Mouse (Mus musculus) limb, embryonic 11.5 days (tissue): Measurements from ENCODE around the gene Afap1. TPM values are rescaled to one million over a fixed set of nuclear protein-coding genes. Genes with fewer than 3 reads are reported as not detected.

Experiments used
- ATAC-seq: fragments of 200-750 bp; cut with Nextera tagmentation; 2 replicates; pipeline ENCODE4 v1.8.0; 2017; ENCODE audit warnings: low read depth; ENCODE audit not compliant: insufficient number of reproducible peaks, low FRiP score, low TSS enrichment
- DNase-seq: peaks from one replicate; pipeline ENCODE4 v3.0.0-alpha.2; 2015; ENCODE audit warnings: low spot score
- H3K27ac ChIP-seq: fragments of 300-500 bp; sonication (generic); replicated peaks from 2 replicates; pipeline ENCODE4 v1.5.1; 2014; ENCODE audit warnings: low read depth, mild to moderate bottlenecking, low read length
- H3K27me3 ChIP-seq: fragments of 300-500 bp; sonication (generic); 2 replicates; pipeline ENCODE4 v1.6.1; 2014; ENCODE audit warnings: mild to moderate bottlenecking, low read length, mixed read lengths; ENCODE audit not compliant: control insufficient read depth, insufficient read depth
- H3K36me3 ChIP-seq: fragments of 300-500 bp; sonication (generic); 2 replicates; pipeline ENCODE4 v1.6.1; 2014; ENCODE audit warnings: mild to moderate bottlenecking, low read length, moderate library complexity, mixed read lengths; ENCODE audit not compliant: control insufficient read depth, insufficient read depth
- H3K4me1 ChIP-seq: fragments of 300-500 bp; sonication (generic); 2 replicates; pipeline ENCODE4 v1.6.1; 2014; ENCODE audit warnings: low read length, mixed read lengths; ENCODE audit not compliant: control insufficient read depth, insufficient read depth
- H3K4me2 ChIP-seq: fragments of 300-500 bp; sonication (generic); 2 replicates; pipeline ENCODE4 v1.6.1; 2014; ENCODE audit warnings: low read depth, mild to moderate bottlenecking, moderate library complexity; ENCODE audit not compliant: severe bottlenecking
- H3K4me3 ChIP-seq: fragments of 300-500 bp; sonication (generic); 2 replicates; pipeline ENCODE4 v1.5.1; 2014; ENCODE audit warnings: low read depth, low read length
- H3K9ac ChIP-seq: fragments of 300-500 bp; sonication (generic); 2 replicates; pipeline ENCODE4 v1.6.1; 2014; ENCODE audit warnings: mild to moderate bottlenecking, low read length
- H3K9me3 ChIP-seq: fragments of 300-500 bp; sonication (generic); 2 replicates; pipeline ENCODE4 v1.6.1; 2016; ENCODE audit warnings: low read length; ENCODE audit not compliant: control insufficient read depth
- WGBS: fragments of 180-500 bp; shearing (Covaris S2); extraction: QIAGEN DNeasy Blood & Tissue Kit; methylation state at CpG from one replicate; pipeline ENCODE4 v1.1.7; 2014; 5-methylcytosine and 5-hydroxymethylcytosine counted together
- polyA plus RNA-seq: library from polyadenylated mRNA; unstranded; fragments of >200 nt; fragmentation: Nextera tagmentation; extraction: Ambion mirVana; gene quantifications from 2 replicates; pipeline ENCODE4 v1.2.1, GENCODE M21; 2014

Afap1 gene
- polyA plus RNA-seq, 1 experiment from 2014 or later, result 13.7 TPM

GRCm38 (mm10) chr5:35989986-35990735 lies 97.0 kb downstream of the Afap1 start:
- WGBS, result 87% methylated on average over 11 of the region's 11 CpGs
- H3K36me3 ChIP-seq, result no peaks in the 10 kb centered on the region
- ATAC-seq, result no peak

GRCm38 (mm10) chr5:36003797-36004196 lies 110.7 kb downstream of the Afap1 start:
- Histone ChIP-seq H3K4me3 (no peak overlapping the region), H3K27me3 (no peaks in the 10 kb centered on the region), H3K36me3 (peaks cover 2% of the 10 kb centered on the region; the same call in 1 of the 2 replicates), H3K4me1 (no peaks in the 10 kb centered on the region), H3K9ac (no peak overlapping the region), H3K27ac (no peak overlapping the region), H3K9me3 (no peaks in the 10 kb centered on the region), H3K4me2 (no peak overlapping the region)
- DNase-seq (no peak), ATAC-seq (no peak)
- 91% methylated on average over 10 of the region's 10 CpGs for WGBS

More at GRCm38 (mm10) chr5:35989986-35990735, 97.0 kb downstream of the Afap1 start:
- Histone ChIP-seq H3K4me2 (no peak overlapping the region), H3K4me1 (no peaks in the 10 kb centered on the region), H3K27ac (no peak overlapping the region), H3K27me3 (no peaks in the 10 kb centered on the region), H3K4me3 (no peak overlapping the region), H3K9ac (no peak overlapping the region), H3K9me3 (no peaks in the 10 kb centered on the region)
- no peak for DNase-seq

- Histone ChIP-seq H3K27me3 (no peaks in the 10 kb centered on the region), H3K4me1 (no peaks in the 10 kb centered on the region), H3K36me3 (peaks cover 2% of the 10 kb centered on the region; the same call in 1 of the 2 replicates), H3K9ac (no peak overlapping the region), H3K27ac (no peak overlapping the region), H3K4me2 (no peak overlapping the region), H3K4me3 (no peak overlapping the region), H3K9me3 (no peaks in the 10 kb centered on the region)
- DNase-seq (no peak), ATAC-seq (no peak)
- 82% methylated on average over 8 of the region's 8 CpGs for WGBS
Measured at GRCm38 (mm10) chr5:36006106-36006505, 113.0 kb downstream of the Afap1 start.

GRCm38 (mm10) chr5:36006586-36006985 lies 113.5 kb downstream of the Afap1 start:
- peaks cover 2% of the 10 kb centered on the region; the same call in 1 of the 2 replicates for H3K36me3 ChIP-seq

GRCm38 (mm10) chr5:36007649-36008048 lies 114.5 kb downstream of the Afap1 start:
- H3K27me3 ChIP-seq, result no peaks in the 10 kb centered on the region
- no peak for DNase-seq
- H3K27ac ChIP-seq, result no peak overlapping the region
- no peak for ATAC-seq
- 82% methylated on average over 10 of the region's 10 CpGs for WGBS
- no peak overlapping the region for H3K4me2 ChIP-seq
- peaks cover 2% of the 10 kb centered on the region; the same call in 1 of the 2 replicates for H3K36me3 ChIP-seq
- H3K4me3 ChIP-seq, result no peak overlapping the region
- H3K9me3 ChIP-seq, result no peaks in the 10 kb centered on the region
- no peak overlapping the region for H3K9ac ChIP-seq
- no peaks in the 10 kb centered on the region for H3K4me1 ChIP-seq

More at GRCm38 (mm10) chr5:36006586-36006985, 113.5 kb downstream of the Afap1 start:
- Histone ChIP-seq H3K4me2 (no peak overlapping the region), H3K4me3 (no peak overlapping the region), H3K27ac (no peak overlapping the region), H3K4me1 (no peaks in the 10 kb centered on the region), H3K9ac (no peak overlapping the region), H3K9me3 (no peaks in the 10 kb centered on the region), H3K27me3 (no peaks in the 10 kb centered on the region)
- 72% methylated on average over 5 of the region's 5 CpGs for WGBS
- no peak for DNase-seq
- ATAC-seq, result no peak

GRCm38 (mm10) chr5:36009405-36009804 lies 116.3 kb downstream of the Afap1 start:
- no peak for DNase-seq
- 87% methylated on average over 4 of the region's 4 CpGs for WGBS

GRCm38 (mm10) chr5:36018366-36018765 lies 125.2 kb downstream of the Afap1 start:
- no peak for ATAC-seq
- Histone ChIP-seq H3K9ac (no peak overlapping the region), H3K27ac (no peak overlapping the region), H3K36me3 (no peaks in the 10 kb centered on the region), H3K4me1 (no peaks in the 10 kb centered on the region), H3K27me3 (no peaks in the 10 kb centered on the region), H3K9me3 (no peaks in the 10 kb centered on the region), H3K4me2 (no peak overlapping the region), H3K4me3 (no peak overlapping the region)
- peak; percentile 48 for DNase-seq
- WGBS, result 76% methylated on average over 3 of the region's 3 CpGs

More at GRCm38 (mm10) chr5:36009405-36009804, 116.3 kb downstream of the Afap1 start:
- H3K36me3 ChIP-seq, result no peaks in the 10 kb centered on the region
- no peak overlapping the region for H3K4me3 ChIP-seq
- H3K4me2 ChIP-seq, result no peak overlapping the region
- no peaks in the 10 kb centered on the region for H3K9me3 ChIP-seq
- no peak overlapping the region for H3K9ac ChIP-seq
- H3K4me1 ChIP-seq, result no peaks in the 10 kb centered on the region
- no peak overlapping the region for H3K27ac ChIP-seq
- ATAC-seq, result no peak
- H3K27me3 ChIP-seq, result no peaks in the 10 kb centered on the region

- H3K4me2 ChIP-seq, result no peak overlapping the region
- no peak overlapping the region for H3K4me3 ChIP-seq
- H3K9ac ChIP-seq, result no peak overlapping the region
- no peak for DNase-seq
- H3K27me3 ChIP-seq, result no peaks in the 10 kb centered on the region
- WGBS, result 92% methylated on average over 3 of the region's 3 CpGs
- no peaks in the 10 kb centered on the region for H3K9me3 ChIP-seq
- ATAC-seq, result no peak
- no peaks in the 10 kb centered on the region for H3K36me3 ChIP-seq
- H3K27ac ChIP-seq, result no peak overlapping the region
- no peaks in the 10 kb centered on the region for H3K4me1 ChIP-seq
Measured at GRCm38 (mm10) chr5:36021091-36021490, 128.0 kb downstream of the Afap1 start.
